Mouse (Mus musculus) layer of hippocampus, adult 18-20 months (tissue): ENCODE measurements around the gene Icam5. TPM values are rescaled to one million over a fixed set of nuclear protein-coding genes. Genes with fewer than 3 reads are reported as not detected.

Source experiments
- microRNA-seq, 2 experiments: library from miRNA; unstranded; fragments of <30 nt; microRNA quantifications; one replicate each; pipeline ENCODE4 v1.2.0; 2021
- total RNA-seq, 2 experiments: library from RNA; stranded (reverse); gene quantifications; 2 replicates each; pipeline ENCODE4 v1.2.3; 2021

Gene Icam5
- total RNA-seq, 2 experiments from 2014 or later, result 379 to 387 TPM

Small RNAs within 50 kb of the gene (microRNA-seq; reads per million reads assigned to microRNA genes)
- gene Mir1900, result 0 to 0.20 reads per million in 2 experiments
- 0.39 to 0.49 reads per million in 2 experiments for gene Mir7082

Other genes starting within 250 kb of the Icam5 start
- gene Col5a3, start 217.0 kb upstream of the Icam5 start, total RNA-seq, result 1 to 10 TPM; 1.7 to 2.0 TPM
- not detected for gene Rdh8, start 213.6 kb upstream of the Icam5 start, total RNA-seq
- gene A230050P20Rik, start 163.4 kb upstream of the Icam5 start, total RNA-seq, result 10 to 100 TPM; 66.8 to 70.4 TPM
- 10 to 100 TPM in 1 of 2 experiments, 1 to 10 TPM in 1; 9.9 to 10.6 TPM for gene Angptl6, start 152.3 kb upstream of the Icam5 start, total RNA-seq
- gene Ppan, start 143.9 kb upstream of the Icam5 start, total RNA-seq, result 10 to 100 TPM; 24.1 to 25.3 TPM
- gene Eif3g, start 133.4 kb upstream of the Icam5 start, total RNA-seq, result 100 to 1,000 TPM; 124 to 132 TPM
- gene Dnmt1, start 72.2 kb upstream of the Icam5 start, total RNA-seq, result 10 to 100 TPM; 32.1 to 34.7 TPM
- gene S1pr2, start 55.3 kb upstream of the Icam5 start, total RNA-seq, result 1 to 10 TPM; 1.6 to 2.1 TPM
- 10 to 100 TPM; 61.0 to 61.9 TPM for gene Mrpl4, start 29.3 kb upstream of the Icam5 start, total RNA-seq
- 1 to 10 TPM; 2.0 to 2.6 TPM for gene Icam1, start 16.1 kb upstream of the Icam5 start, total RNA-seq
- 1 to 10 TPM in 1 of 2 experiments, under 1 TPM in 1; 0.97 to 1.2 TPM for gene Icam4, start 2.7 kb upstream of the Icam5 start, total RNA-seq
- not detected for gene Zglp1, start 35.0 kb downstream of the Icam5 start, total RNA-seq
- gene Gm49373, start 41.0 kb downstream of the Icam5 start, total RNA-seq, result 1 to 10 TPM; 1.6 to 2.9 TPM
- gene Fdx1l, start 41.5 kb downstream of the Icam5 start, total RNA-seq, result 10 to 100 TPM; 54.0 to 65.5 TPM
- 1 to 10 TPM; 2.2 to 2.7 TPM for gene Gm38431, start 59.9 kb downstream of the Icam5 start, total RNA-seq
- 10 to 100 TPM; 32.9 TPM for gene Raver1, start 59.9 kb downstream of the Icam5 start, total RNA-seq
- gene Tyk2, start 99.2 kb downstream of the Icam5 start, total RNA-seq, result 10 to 100 TPM; 13.5 to 15.3 TPM
- gene Cdc37, start 117.9 kb downstream of the Icam5 start, total RNA-seq, result 100 to 1,000 TPM; 163 TPM
- 10 to 100 TPM; 83.4 to 86.6 TPM for gene Pde4a, start 133.6 kb downstream of the Icam5 start, total RNA-seq
- 10 to 100 TPM; 58.3 to 61.5 TPM for gene Keap1, start 207.3 kb downstream of the Icam5 start, total RNA-seq
- 10 to 100 TPM; 13.5 to 14.5 TPM for gene S1pr5, start 216.4 kb downstream of the Icam5 start, total RNA-seq
- gene Atg4d, start 233.2 kb downstream of the Icam5 start, total RNA-seq, result 10 to 100 TPM; 43.6 to 50.9 TPM